Mouse (Mus musculus) liver, embryonic 16.5 days (tissue): Measurements from ENCODE around the gene Cntnap2. TPM values are rescaled to one million over a fixed set of nuclear protein-coding genes. Genes with fewer than 3 reads are reported as not detected.

Source experiments
- ATAC-seq: fragments of 200-750 bp; cut with Nextera tagmentation; 2 replicates; pipeline ENCODE4 v1.8.0; 2017; ENCODE audit warnings: low read depth, mild to moderate bottlenecking, moderate number of reproducible peaks, moderate library complexity
- H3K27ac ChIP-seq: fragments of 300-500 bp; sonication (generic); 2 replicates; pipeline ENCODE4 v1.5.1; 2014; ENCODE audit warnings: mild to moderate bottlenecking, low read length
- H3K27me3 ChIP-seq: fragments of 300-500 bp; sonication (generic); 2 replicates; pipeline ENCODE4 v1.6.1; 2014; ENCODE audit warnings: low read depth, low read length, mixed read lengths; ENCODE audit not compliant: control insufficient read depth, insufficient read depth
- H3K36me3 ChIP-seq: fragments of 300-500 bp; sonication (generic); 2 replicates; pipeline ENCODE4 v1.6.1; 2014; ENCODE audit warnings: mild to moderate bottlenecking; ENCODE audit not compliant: control insufficient read depth, insufficient read depth
- H3K4me1 ChIP-seq: fragments of 300-500 bp; sonication (generic); 2 replicates; pipeline ENCODE4 v1.6.1; 2014; ENCODE audit warnings: low read depth, low read length, mixed read lengths; ENCODE audit not compliant: control insufficient read depth
- H3K4me2 ChIP-seq: fragments of 300-500 bp; sonication (generic); 2 replicates; pipeline ENCODE4 v1.6.1; 2014; ENCODE audit warnings: low read depth, low read length, mixed read lengths
- H3K4me3 ChIP-seq: fragments of 300-500 bp; sonication (generic); 2 replicates; pipeline ENCODE4 v1.5.1; 2014; ENCODE audit warnings: low read depth, mild to moderate bottlenecking, low read length
- H3K9ac ChIP-seq: fragments of 300-500 bp; sonication (generic); 2 replicates; pipeline ENCODE4 v1.6.1; 2014; ENCODE audit warnings: low read depth, low read length
- H3K9me3 ChIP-seq: fragments of 300-500 bp; sonication (generic); replicated peaks from 2 replicates; pipeline ENCODE4 v1.6.1; 2016; ENCODE audit warnings: low read length; ENCODE audit not compliant: control insufficient read depth
- WGBS: fragments of 180-500 bp; shearing (Covaris S2); extraction: QIAGEN DNeasy Blood & Tissue Kit; methylation state at CpG from one replicate; pipeline ENCODE4 v1.1.7; 2014; ENCODE audit not compliant: insufficient replicate concordance; 5-methylcytosine and 5-hydroxymethylcytosine counted together
- polyA plus RNA-seq: library from polyadenylated mRNA; unstranded; fragments of >200 nt; fragmentation: Nextera tagmentation; extraction: Ambion mirVana; gene quantifications from 2 replicates; pipeline ENCODE4 v1.2.1, GENCODE M21; 2015

The Cntnap2 gene
- polyA plus RNA-seq, 1 experiment from 2014 or later: 0.19 TPM

DNA sequence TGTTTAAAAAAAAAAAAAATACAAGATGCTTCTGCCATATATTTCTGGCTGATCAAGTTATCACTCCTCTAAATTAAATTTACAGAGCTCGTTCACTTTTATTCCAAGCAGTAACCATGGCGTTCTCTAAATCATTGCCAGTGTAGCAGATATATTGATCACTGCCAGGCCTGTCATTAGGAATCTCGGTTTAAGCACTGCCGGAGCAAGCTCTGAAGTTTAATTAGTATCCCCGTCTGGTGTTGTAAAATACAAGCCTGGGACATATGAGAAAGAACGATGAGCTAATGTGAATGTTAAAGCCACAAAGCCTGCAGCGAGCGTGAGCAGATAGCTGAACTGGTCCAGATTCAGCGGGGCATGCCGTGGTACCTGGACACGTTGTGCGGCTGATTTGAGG, 2247.8 kb downstream of the Cntnap2 start:
- Histone ChIP-seq H3K4me2 (no peak overlapping the region), H3K4me1 (no peaks in the 10 kb centered on the region)

DNA sequence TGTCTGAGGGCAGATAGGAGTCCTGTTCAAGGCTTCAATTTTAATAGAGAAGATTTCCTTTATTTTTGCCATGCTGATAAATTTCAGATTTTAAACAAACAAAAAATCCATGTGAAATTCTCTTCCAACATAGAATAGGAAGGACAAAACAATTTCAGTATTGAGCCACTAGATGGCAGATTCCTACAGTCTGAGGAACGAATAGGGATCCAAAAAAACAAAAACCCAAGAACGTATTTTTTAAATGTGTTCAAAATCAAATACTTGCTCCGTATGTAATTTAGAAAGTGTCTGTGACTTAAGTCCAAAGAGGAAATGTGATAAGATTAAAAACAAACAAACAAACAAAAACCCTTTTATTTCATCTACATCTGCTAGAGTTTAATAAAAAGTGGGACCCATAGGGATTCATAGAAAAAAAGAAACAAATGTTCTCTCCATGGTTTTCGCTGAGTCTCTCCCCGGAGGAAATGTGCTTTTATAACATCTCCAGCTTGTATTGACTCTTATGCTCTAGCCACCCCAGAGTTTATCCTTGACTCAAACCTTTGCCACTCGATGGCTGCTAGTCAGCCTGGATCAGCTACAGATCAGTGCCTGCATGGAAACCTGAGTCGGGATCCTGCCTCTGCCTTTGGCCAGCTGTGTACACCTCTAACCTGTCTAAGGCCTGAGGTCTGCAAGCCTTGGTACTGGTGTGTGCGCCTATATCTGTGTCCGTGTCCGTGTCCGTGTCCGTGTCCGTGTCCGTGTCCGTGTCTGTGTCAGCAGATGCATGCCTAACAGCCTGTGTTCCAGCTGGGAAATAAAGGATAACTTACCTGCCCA, 2255.6 kb downstream of the Cntnap2 start:
- Histone ChIP-seq H3K4me1 (no peaks in the 10 kb centered on the region), H3K9ac (no peak overlapping the region), H3K27me3 (no peaks in the 10 kb centered on the region), H3K9me3 (no peaks in the 10 kb centered on the region), H3K27ac (no peak overlapping the region), H3K4me3 (no peak overlapping the region), H3K36me3 (no peaks in the 10 kb centered on the region), H3K4me2 (0 out of 2 replicates have a peak overlapping the region, but pooled peaks have one; percentile 4)
- no peak for ATAC-seq
- 53% methylated on average over 15 of the region's 15 CpGs for WGBS

More for the DNA sequence above, 2247.8 kb downstream of the Cntnap2 start:
- WGBS: 74% methylated on average over 12 of the region's 12 CpGs
- Histone ChIP-seq H3K36me3 (no peaks in the 10 kb centered on the region), H3K4me3 (no peak overlapping the region), H3K9ac (no peak overlapping the region), H3K27ac (no peak overlapping the region), H3K27me3 (no peaks in the 10 kb centered on the region), H3K9me3 (no peaks in the 10 kb centered on the region)
- no peak for ATAC-seq

DNA sequence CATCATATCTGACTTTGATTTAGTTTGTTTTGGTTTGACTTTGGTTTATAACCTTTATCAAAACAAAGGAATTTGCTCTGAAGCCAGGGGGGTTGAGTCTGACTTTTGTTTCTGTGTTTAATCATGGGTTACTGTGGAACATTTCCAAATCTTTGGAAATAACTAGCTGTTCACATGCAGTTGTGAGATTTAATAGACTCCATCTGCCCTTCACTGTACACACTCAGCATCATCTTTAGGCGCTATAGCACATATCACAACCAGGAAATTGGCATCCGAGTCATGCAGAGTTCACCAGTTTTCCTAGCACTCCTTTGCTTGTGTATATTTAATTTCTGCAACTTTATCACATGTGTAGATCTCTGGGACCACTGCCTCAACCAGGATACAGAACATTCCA, 2256.3 kb downstream of the Cntnap2 start:
- ATAC-seq: no peak
- no peak overlapping the region for H3K4me2 ChIP-seq
- 57% methylated on average over 2 of the region's 2 CpGs for WGBS

DNA sequence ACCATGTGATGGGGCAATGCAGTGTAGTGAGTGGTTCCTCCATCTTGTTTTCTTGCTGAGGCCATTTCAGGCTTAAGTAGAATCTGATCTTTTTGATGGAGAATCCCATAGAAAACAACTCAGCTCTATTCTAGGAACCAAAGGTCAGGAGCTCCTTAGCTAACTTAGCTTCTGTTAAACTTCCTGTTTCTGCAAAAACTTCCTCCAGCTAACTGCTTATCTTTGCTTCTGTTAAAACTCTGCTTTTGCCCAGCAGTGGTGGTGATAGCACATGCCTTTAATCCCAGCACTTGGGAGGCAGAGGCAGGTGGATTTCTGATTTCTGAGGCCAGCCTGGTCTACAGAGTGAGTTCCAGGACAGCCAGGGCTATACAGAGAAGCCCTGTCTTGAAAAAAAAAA, 2258.1 kb downstream of the Cntnap2 start:
- Histone ChIP-seq H3K27me3 (no peaks in the 10 kb centered on the region), H3K9me3 (no peaks in the 10 kb centered on the region), H3K4me2 (no peak overlapping the region), H3K9ac (no peak overlapping the region), H3K27ac (no peak overlapping the region), H3K4me3 (no peak overlapping the region), H3K4me1 (no peaks in the 10 kb centered on the region), H3K36me3 (no peaks in the 10 kb centered on the region)
- no peak for ATAC-seq

More for the DNA sequence above, 2256.3 kb downstream of the Cntnap2 start:
- no peaks in the 10 kb centered on the region for H3K36me3 ChIP-seq
- H3K27ac ChIP-seq: no peak overlapping the region
- H3K27me3 ChIP-seq: no peaks in the 10 kb centered on the region
- no peak overlapping the region for H3K4me3 ChIP-seq
- H3K9ac ChIP-seq: no peak overlapping the region
- no peaks in the 10 kb centered on the region for H3K9me3 ChIP-seq
- no peaks in the 10 kb centered on the region for H3K4me1 ChIP-seq

DNA sequence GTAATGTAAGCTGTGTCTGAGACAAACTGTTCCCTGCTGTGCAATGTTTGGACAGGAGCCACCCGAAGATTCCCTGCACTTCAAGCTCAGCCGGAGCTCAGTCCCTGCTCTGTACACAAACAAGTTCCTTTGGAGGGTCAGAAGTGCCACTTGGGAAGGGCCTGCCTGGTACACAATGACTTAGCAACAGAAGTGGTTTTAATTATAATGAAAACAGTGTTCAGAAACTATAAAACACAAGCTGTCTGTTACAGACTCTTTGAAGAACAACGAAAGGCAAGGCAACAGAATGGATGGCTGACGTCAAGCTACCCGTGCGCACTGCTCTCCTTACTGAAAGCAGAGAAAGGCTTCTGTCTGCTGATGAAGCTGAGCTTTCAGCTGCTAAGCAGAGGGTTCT, 2259.5 kb downstream of the Cntnap2 start:
- H3K4me2 ChIP-seq: no peak overlapping the region
- WGBS: 61% methylated on average over 6 of the region's 6 CpGs
- no peak overlapping the region for H3K4me3 ChIP-seq
- no peak for ATAC-seq
- H3K9me3 ChIP-seq: no peaks in the 10 kb centered on the region
- no peaks in the 10 kb centered on the region for H3K27me3 ChIP-seq
- no peaks in the 10 kb centered on the region for H3K4me1 ChIP-seq
- H3K27ac ChIP-seq: no peak overlapping the region
- no peaks in the 10 kb centered on the region for H3K36me3 ChIP-seq
- H3K9ac ChIP-seq: no peak overlapping the region

DNA sequence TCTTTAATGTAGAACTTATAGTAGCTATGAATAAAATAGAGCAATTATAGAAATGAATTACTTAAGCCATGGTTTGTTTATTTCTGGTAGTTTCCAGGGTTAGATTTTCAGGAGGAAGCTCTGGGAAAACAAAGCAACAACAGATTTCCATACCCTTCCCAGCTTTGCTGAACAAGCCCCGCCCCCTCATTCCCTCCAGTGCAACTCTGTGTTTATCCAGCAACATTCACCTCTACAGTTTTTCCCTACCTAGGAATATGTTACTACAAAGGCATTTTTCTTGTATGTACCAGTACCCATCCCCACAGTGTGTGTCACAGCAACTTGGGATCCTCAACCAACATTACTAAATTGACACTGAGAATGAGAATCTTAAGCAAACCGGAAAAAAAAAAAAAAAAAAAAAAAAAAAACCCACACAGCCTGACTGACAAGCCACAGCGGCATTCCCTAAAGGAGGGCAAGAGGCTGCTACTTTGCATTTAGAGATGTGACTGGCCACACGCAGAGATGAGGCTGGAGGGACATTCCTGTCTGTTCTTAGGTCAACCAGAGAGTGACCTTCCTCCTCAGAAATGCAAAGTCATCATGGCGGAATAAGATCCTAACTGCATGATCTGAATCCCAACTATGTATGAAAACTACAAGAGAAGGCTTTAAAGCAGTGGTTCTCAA, 2260.3 kb downstream of the Cntnap2 start:
- Histone ChIP-seq H3K36me3 (no peaks in the 10 kb centered on the region), H3K27ac (no peak overlapping the region), H3K4me1 (no peaks in the 10 kb centered on the region), H3K27me3 (no peaks in the 10 kb centered on the region), H3K9me3 (no peaks in the 10 kb centered on the region), H3K4me2 (no peak overlapping the region), H3K4me3 (no peak overlapping the region), H3K9ac (no peak overlapping the region)
- 33% methylated on average over 5 of the region's 5 CpGs for WGBS
- ATAC-seq: no peak

DNA sequence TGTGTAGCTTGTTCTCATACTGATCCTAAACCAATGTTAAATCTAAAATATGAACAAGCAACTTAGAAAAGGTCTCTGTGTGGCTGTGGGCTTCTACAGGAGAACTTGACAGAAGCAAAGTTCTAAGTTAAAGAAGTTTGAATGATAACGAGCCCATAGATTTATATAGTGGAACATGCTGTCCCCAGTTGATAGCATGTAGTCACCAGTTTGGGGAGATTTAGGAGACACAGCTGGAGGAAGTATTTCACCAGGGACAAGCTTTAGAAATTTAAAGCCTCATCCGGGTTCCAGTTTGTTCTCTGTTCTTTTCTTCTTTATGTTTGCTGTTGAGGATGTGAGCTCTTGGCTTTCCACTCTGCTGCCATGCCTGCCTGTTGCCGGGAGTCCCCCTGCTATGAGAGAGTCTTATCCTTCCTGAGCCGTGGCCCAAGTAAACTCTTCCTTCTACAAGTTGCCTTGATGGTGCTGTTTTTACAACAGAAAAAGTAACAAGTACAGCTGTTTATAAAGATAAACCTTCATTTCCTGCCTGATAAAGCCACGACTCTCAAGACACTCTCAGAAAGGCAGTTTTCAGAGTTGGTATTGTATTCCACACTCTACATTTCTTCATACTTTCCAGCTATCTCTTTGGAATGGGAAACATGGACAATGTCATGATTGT, 2264.1 kb downstream of the Cntnap2 start:
- no peak for ATAC-seq
- H3K36me3 ChIP-seq: no peaks in the 10 kb centered on the region
- H3K4me1 ChIP-seq: no peaks in the 10 kb centered on the region
- H3K4me3 ChIP-seq: no peak overlapping the region
- WGBS: 15% methylated on average over 5 of the region's 5 CpGs
- no peaks in the 10 kb centered on the region for H3K9me3 ChIP-seq
- no peaks in the 10 kb centered on the region for H3K27me3 ChIP-seq
- no peak overlapping the region for H3K9ac ChIP-seq
- no peak overlapping the region for H3K27ac ChIP-seq
- no peak overlapping the region for H3K4me2 ChIP-seq

DNA sequence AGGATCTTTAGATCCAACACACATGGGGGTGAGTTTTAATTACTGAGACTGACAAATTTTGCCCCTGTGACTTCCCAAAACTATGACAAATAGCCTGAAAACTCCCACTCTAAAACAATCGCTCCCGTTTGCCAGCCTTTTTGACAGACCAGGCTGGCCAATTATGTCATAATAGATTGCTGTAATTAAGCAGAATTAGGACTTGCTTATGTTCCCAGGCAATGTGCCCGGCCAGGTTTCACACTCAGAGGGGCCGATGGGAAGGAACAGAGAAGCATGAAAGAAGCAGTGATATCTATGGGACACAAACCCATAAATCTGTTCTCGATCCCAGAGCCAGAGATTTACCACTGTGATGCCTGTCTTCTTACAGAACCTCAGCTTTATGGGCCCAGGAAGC, 2264.7 kb downstream of the Cntnap2 start:
- Histone ChIP-seq H3K9me3 (no peaks in the 10 kb centered on the region), H3K4me2 (no peak overlapping the region), H3K36me3 (no peaks in the 10 kb centered on the region), H3K27ac (no peak overlapping the region), H3K9ac (no peak overlapping the region), H3K27me3 (no peaks in the 10 kb centered on the region), H3K4me3 (no peak overlapping the region), H3K4me1 (no peaks in the 10 kb centered on the region)
- WGBS: 39% methylated on average over 5 of the region's 5 CpGs
- no peak for ATAC-seq

DNA sequence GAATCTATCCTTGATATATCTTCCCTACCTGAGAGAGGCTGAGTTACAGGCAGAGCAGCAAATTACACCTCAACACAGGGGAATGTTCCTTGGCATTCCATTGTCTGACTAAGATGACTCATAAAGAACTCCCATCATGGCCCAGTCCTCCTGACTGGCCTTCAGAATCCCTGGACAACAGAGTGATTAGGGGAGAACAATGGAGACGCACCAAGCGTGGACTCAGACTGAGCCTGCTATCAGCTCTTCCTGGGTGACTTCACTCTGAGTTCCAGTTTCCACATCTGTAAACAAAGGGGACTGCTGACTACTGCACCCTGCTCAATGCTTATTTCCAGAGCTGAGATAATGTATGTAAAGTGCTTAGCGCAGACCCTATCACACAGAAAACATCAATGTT, 2269.1 kb downstream of the Cntnap2 start:
- H3K4me2 ChIP-seq: no peak overlapping the region
- no peaks in the 10 kb centered on the region for H3K9me3 ChIP-seq
- WGBS: 68% methylated on average over 3 of the region's 3 CpGs
- H3K27me3 ChIP-seq: no peaks in the 10 kb centered on the region
- no peak overlapping the region for H3K9ac ChIP-seq
- H3K4me1 ChIP-seq: no peaks in the 10 kb centered on the region
- peak; percentile 27; the same call in 1 of the 2 replicates for ATAC-seq
- no peaks in the 10 kb centered on the region for H3K36me3 ChIP-seq
- no peak overlapping the region for H3K4me3 ChIP-seq
- no peak overlapping the region for H3K27ac ChIP-seq
